Mouse (Mus musculus): ENCODE measurements around the gene Smc3. TPM values are rescaled to one million over a fixed set of nuclear protein-coding genes. Genes with fewer than 3 reads are reported as not detected.

The Smc3 gene
- 111 TPM for polyA plus RNA-seq (2014; fragmentation: Illumina TruSeq; extraction: RNeasy Lipid Tissue Mini Kit (QIAGEN cat#74804); ENCODE audit: low read depth, low replicate concordance)

GRCm38 (mm10) chr19:53599757-53600539 lies at the start of gene Smc3:
TSS of gene Smc3 (plus strand) at chr19:53600398.

GRCm38 (mm10) chr19:53588968-53589367 lies 11.2 kb upstream of the Smc3 start, which contains the start of gene Nutf2-ps1:
TSS of gene Nutf2-ps1 (minus strand) at chr19:53589068.

DNA sequence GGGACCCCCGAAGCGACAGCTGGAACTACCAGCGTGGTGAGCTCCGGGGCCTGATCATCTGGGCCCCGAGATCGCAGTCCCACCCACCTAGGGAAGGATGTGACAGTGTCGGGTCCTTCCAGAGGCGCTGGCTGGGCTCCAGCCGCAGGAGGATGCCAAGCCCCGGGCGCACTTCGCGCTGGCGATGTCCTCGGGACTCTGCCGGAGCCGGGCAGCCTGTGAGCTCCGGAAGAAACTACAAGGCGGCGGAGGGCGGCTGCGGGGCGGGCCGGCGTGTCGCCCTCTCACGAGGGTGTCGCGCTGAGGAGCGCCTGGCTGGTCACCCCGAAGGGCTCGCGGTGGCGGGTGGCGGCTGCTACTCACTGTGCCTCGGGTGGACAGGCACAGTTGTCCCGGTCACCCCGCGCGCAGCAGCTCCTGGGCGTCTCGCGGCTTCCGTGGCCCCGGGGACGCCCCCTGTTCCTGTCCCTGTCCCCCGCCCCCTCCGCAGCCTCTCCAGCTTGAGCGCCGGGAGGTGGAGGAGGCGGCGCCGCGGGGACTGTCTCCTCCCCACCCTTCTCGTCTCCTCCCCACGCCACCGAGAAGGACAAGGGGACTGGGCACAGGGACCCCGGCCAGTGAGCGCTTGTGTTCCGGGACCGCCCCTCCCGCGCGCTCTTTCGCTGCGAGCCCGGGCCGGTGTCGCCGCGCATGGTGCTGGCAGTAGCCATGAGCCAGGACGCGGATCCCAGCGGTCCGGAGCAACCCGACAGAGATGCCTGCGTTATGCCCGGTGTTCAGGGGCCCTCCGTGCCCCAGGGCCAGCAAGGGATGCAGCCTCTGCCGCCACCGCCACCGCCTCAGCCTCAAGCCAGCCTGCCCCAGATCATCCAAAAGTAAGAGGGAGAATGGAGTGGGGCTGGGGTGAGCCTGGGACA lies 76.8 kb downstream of the Smc3 start, which contains the start of gene Rbm20:
TSS of gene Rbm20 (plus strand) at position 589 of the 917 bp plus-strand sequence.

Other genes starting within 250 kb of the Smc3 start
- gene Gm10197, start 228.6 kb upstream of the Smc3 start, polyA plus RNA-seq (2014; fragmentation: Illumina TruSeq; extraction: RNeasy Lipid Tissue Mini Kit (QIAGEN cat#74804); ENCODE audit: low read depth, low replicate concordance), result not detected
- 92.5 TPM for gene Smndc1, start 209.8 kb upstream of the Smc3 start, polyA plus RNA-seq (2014; fragmentation: Illumina TruSeq; extraction: RNeasy Lipid Tissue Mini Kit (QIAGEN cat#74804); ENCODE audit: low read depth, low replicate concordance)
- 1.5 TPM for gene Dusp5, start 71.3 kb upstream of the Smc3 start, polyA plus RNA-seq (2014; fragmentation: Illumina TruSeq; extraction: RNeasy Lipid Tissue Mini Kit (QIAGEN cat#74804); ENCODE audit: low read depth, low replicate concordance)
- gene Nutf2-ps1, start 11.3 kb upstream of the Smc3 start, polyA plus RNA-seq (2014; fragmentation: Illumina TruSeq; extraction: RNeasy Lipid Tissue Mini Kit (QIAGEN cat#74804); ENCODE audit: low read depth, low replicate concordance), result 47.9 TPM
- 1.0 TPM for gene Rbm20, start 76.9 kb downstream of the Smc3 start, polyA plus RNA-seq (2014; fragmentation: Illumina TruSeq; extraction: RNeasy Lipid Tissue Mini Kit (QIAGEN cat#74804); ENCODE audit: low read depth, low replicate concordance)